Mouse (Mus musculus): ENCODE results near the gene Aass. TPM values are rescaled to one million over a fixed set of nuclear protein-coding genes. Genes with fewer than 3 reads are reported as not detected.

Aass gene
- polyA plus RNA-seq, 1 experiment from 2014 or later: 0.32 TPM

DNA sequence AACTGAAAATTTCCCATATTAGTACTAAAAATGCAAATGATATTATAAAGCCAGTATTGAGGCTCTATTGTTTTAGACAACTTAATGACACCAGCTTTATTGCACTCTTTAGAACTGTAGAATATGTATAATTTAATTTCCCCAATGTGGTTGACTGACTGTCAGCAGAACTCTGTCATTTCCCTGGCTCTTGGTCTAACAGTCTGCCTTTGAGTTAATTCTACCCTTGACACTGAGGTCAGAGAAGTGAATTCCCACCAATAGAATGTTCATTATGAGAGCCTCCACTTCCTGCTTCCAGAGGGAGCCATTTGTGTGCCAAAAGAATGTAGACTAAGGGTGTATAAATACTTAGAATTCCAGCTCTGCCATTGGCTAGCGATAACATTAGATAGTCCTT lies 104.5 kb downstream of the Aass start:
- Histone ChIP-seq H3K9me3 (ENCODE audit: control insufficient read depth, low read length) (no peaks in the 10 kb centered on the region), H3K27ac (replicated peaks) (no peak overlapping the region), H3K4me1 (replicated peaks; ENCODE audit: control insufficient read depth, insufficient read depth) (no peaks in the 10 kb centered on the region), H3K9ac (ENCODE audit: low read length) (no peak overlapping the region), H3K27me3 (ENCODE audit: control insufficient read depth, insufficient read depth, low read length) (no peaks in the 10 kb centered on the region), H3K4me3 (ENCODE audit: low read depth, low read length) (no peak overlapping the region), H3K4me2 (replicated peaks; ENCODE audit: low read depth) (no peak overlapping the region), H3K36me3 (ENCODE audit: control insufficient read depth, insufficient read depth, low read length) (no peaks in the 10 kb centered on the region)
- TF ChIP-seq CTCF (IDR thresholded peaks at IDR 0.05; ENCODE audit: low read depth) (no peak), EP300 (optimal IDR thresholded peaks at IDR 0.05) (no peak)
- no peak for DNase-seq (ENCODE audit: low spot score)
- WGBS: 44% methylated on average over 1 of the region's 1 CpGs
- ATAC-seq (ENCODE audit: low FRiP score, low TSS enrichment): no peak

Other genes with a start within 250 kb of the Aass start
- gene Fezf1, start 115.4 kb upstream of the Aass start, polyA plus RNA-seq (2015; fragmentation: Nextera tagmentation; extraction: Ambion mirVana): not detected in 2 replicates